Mouse (Mus musculus) kidney, embryonic 16.5 days (tissue): ENCODE results near the gene Vps29. TPM values are rescaled to one million over a fixed set of nuclear protein-coding genes. Genes with fewer than 3 reads are reported as not detected.
A peak's percentile ranks its signal among the peaks of the same experiment; 100 is the strongest.

Experiments
- ATAC-seq: fragments of 200-750 bp; cut with Nextera tagmentation; 2 replicates; pipeline ENCODE4 v1.8.0; 2017; ENCODE audit warnings: moderate TSS enrichment; ENCODE audit not compliant: low FRiP score, low TSS enrichment
- H3K27ac ChIP-seq: fragments of 300-500 bp; sonication (generic); 2 replicates; pipeline ENCODE4 v1.5.1; 2014; ENCODE audit warnings: low read length
- H3K27me3 ChIP-seq: fragments of 300-500 bp; sonication (generic); 2 replicates; pipeline ENCODE4 v1.6.1; 2014; ENCODE audit warnings: low read length, control low read depth, mixed read lengths; ENCODE audit not compliant: insufficient read depth
- H3K36me3 ChIP-seq: fragments of 300-500 bp; sonication (generic); 2 replicates; pipeline ENCODE4 v1.6.1; 2014; ENCODE audit warnings: low read length, control low read depth, mixed read lengths; ENCODE audit not compliant: insufficient read depth
- H3K4me1 ChIP-seq: fragments of 300-500 bp; sonication (generic); 2 replicates; pipeline ENCODE4 v1.6.1; 2014; ENCODE audit warnings: low read length, control low read depth, mixed read lengths; ENCODE audit not compliant: insufficient read depth
- H3K4me2 ChIP-seq: fragments of 300-500 bp; sonication (generic); replicated peaks from 2 replicates; pipeline ENCODE4 v1.6.1; 2014; ENCODE audit warnings: low read depth, low read length
- H3K4me3 ChIP-seq: fragments of 300-500 bp; sonication (generic); 2 replicates; pipeline ENCODE4 v1.5.1; 2014; ENCODE audit warnings: mild to moderate bottlenecking, low read length
- H3K9ac ChIP-seq: fragments of 300-500 bp; sonication (generic); replicated peaks from 2 replicates; pipeline ENCODE4 v1.6.1; 2014; ENCODE audit warnings: low read length
- H3K9me3 ChIP-seq: fragments of 300-500 bp; sonication (generic); 2 replicates; pipeline ENCODE4 v1.6.1; 2016; ENCODE audit warnings: low read length, control low read depth
- WGBS: fragments of 180-500 bp; shearing (Covaris S2); extraction: QIAGEN DNeasy Blood & Tissue Kit; methylation state at CpG from one replicate; pipeline ENCODE4 v1.1.7; 2014; 5-methylcytosine and 5-hydroxymethylcytosine counted together
- polyA plus RNA-seq: library from polyadenylated mRNA; unstranded; fragments of >200 nt; fragmentation: Nextera tagmentation; extraction: Ambion mirVana; gene quantifications from 2 replicates; pipeline ENCODE4 v1.2.1, GENCODE M21; 2015

The Vps29 gene
- polyA plus RNA-seq, 1 experiment from 2014 or later: 234 TPM

- Histone ChIP-seq H3K4me2 (no peak overlapping the region), H3K27ac (no peak overlapping the region)
Measured at GRCm38 (mm10) chr5:122405537-122405936, 51.4 kb downstream of the Vps29 start.

GRCm38 (mm10) chr5:122409692-122410645 lies 55.8 kb downstream of the Vps29 start:
- H3K9me3 ChIP-seq: peaks cover 8% of the 10 kb centered on the region; the same call in 1 of the 2 replicates
- no peak overlapping the region for H3K27ac ChIP-seq
- H3K9ac ChIP-seq: no peak overlapping the region
- peaks cover 36% of the 10 kb centered on the region for H3K36me3 ChIP-seq
- no peak overlapping the region for H3K4me3 ChIP-seq
- no peaks in the 10 kb centered on the region for H3K27me3 ChIP-seq
- no peak for ATAC-seq
- H3K4me2 ChIP-seq: no peak overlapping the region
- peaks cover 4% of the 10 kb centered on the region; the same call in 1 of the 2 replicates for H3K4me1 ChIP-seq
- WGBS: 88% methylated on average over 19 of the region's 19 CpGs

More at GRCm38 (mm10) chr5:122405537-122405936, 51.4 kb downstream of the Vps29 start:
- Histone ChIP-seq H3K36me3 (peaks cover 62% of the 10 kb centered on the region), H3K9me3 (peaks cover 7% of the 10 kb centered on the region; the same call in 1 of the 2 replicates), H3K27me3 (no peaks in the 10 kb centered on the region), H3K4me1 (no peaks in the 10 kb centered on the region), H3K9ac (no peak overlapping the region), H3K4me3 (no peak overlapping the region)
- WGBS: 79% methylated on average over 10 of the region's 10 CpGs
- ATAC-seq: no peak

GRCm38 (mm10) chr5:122411892-122412291 lies 57.7 kb downstream of the Vps29 start:
- ATAC-seq: no peak
- Histone ChIP-seq H3K4me2 (no peak overlapping the region), H3K27me3 (no peaks in the 10 kb centered on the region), H3K9me3 (peaks cover 5% of the 10 kb centered on the region; the same call in 1 of the 2 replicates), H3K4me3 (no peak overlapping the region), H3K4me1 (peaks cover 4% of the 10 kb centered on the region; the same call in 1 of the 2 replicates), H3K36me3 (peaks cover 16% of the 10 kb centered on the region), H3K9ac (no peak overlapping the region), H3K27ac (no peak overlapping the region)
- 73% methylated on average over 5 of the region's 5 CpGs for WGBS

GRCm38 (mm10) chr5:122412826-122413225 lies 58.7 kb downstream of the Vps29 start:
- Histone ChIP-seq H3K9ac (no peak overlapping the region), H3K27me3 (no peaks in the 10 kb centered on the region), H3K27ac (peak overlapping the region; percentile 14; the same call in 1 of the 2 replicates), H3K9me3 (peaks cover 5% of the 10 kb centered on the region; the same call in 1 of the 2 replicates), H3K4me3 (no peak overlapping the region), H3K4me1 (peaks cover 4% of the 10 kb centered on the region; the same call in 1 of the 2 replicates), H3K36me3 (peaks cover 8% of the 10 kb centered on the region), H3K4me2 (no peak overlapping the region)
- 38% methylated on average over 6 of the region's 6 CpGs for WGBS
- 0 out of 2 replicates have a peak, but pooled peaks have one; percentile 54 for ATAC-seq

- Histone ChIP-seq H3K27ac (no peak overlapping the region), H3K27me3 (no peaks in the 10 kb centered on the region), H3K4me1 (peaks cover 4% of the 10 kb centered on the region; the same call in 1 of the 2 replicates), H3K9ac (no peak overlapping the region), H3K36me3 (peaks cover 8% of the 10 kb centered on the region), H3K9me3 (peaks cover 5% of the 10 kb centered on the region; the same call in 1 of the 2 replicates), H3K4me2 (no peak overlapping the region), H3K4me3 (no peak overlapping the region)
- 90% methylated on average over 5 of the region's 5 CpGs for WGBS
- ATAC-seq: no peak
Measured at GRCm38 (mm10) chr5:122414351-122414750, 60.2 kb downstream of the Vps29 start.

Other genes starting within 250 kb of the Vps29 start
- 0.15 TPM in 1 of 2 replicates, not detected in the other for gene Ccdc63, start 213.5 kb upstream of the Vps29 start, polyA plus RNA-seq
- 269 and 277 TPM in 2 replicates for gene Ppp1cc, start 196.1 kb upstream of the Vps29 start, polyA plus RNA-seq
- gene Hvcn1, start 147.6 kb upstream of the Vps29 start, polyA plus RNA-seq: 14.5 and 14.6 TPM in 2 replicates
- gene Tctn1, start 89.9 kb upstream of the Vps29 start, polyA plus RNA-seq: 7.9 and 8.0 TPM in 2 replicates
- 8.6 TPM in 2 replicates for gene Pptc7, start 70.0 kb upstream of the Vps29 start, polyA plus RNA-seq
- gene Rad9b, start 136 bp upstream of the Vps29 start, polyA plus RNA-seq: 11.1 and 13.8 TPM in 2 replicates
- gene Gpn3, start 17.5 kb downstream of the Vps29 start, polyA plus RNA-seq: 72.8 and 78.0 TPM in 2 replicates
- gene Fam216a, start 18.0 kb downstream of the Vps29 start, polyA plus RNA-seq: 60.1 and 66.0 TPM in 2 replicates
- 140 and 154 TPM in 2 replicates for gene Arpc3, start 37.5 kb downstream of the Vps29 start, polyA plus RNA-seq
- gene Anapc7, start 67.3 kb downstream of the Vps29 start, polyA plus RNA-seq: 56.5 and 56.8 TPM in 2 replicates
- 33.6 and 35.0 TPM in 2 replicates for gene Atp2a2, start 147.9 kb downstream of the Vps29 start, polyA plus RNA-seq